Mouse (Mus musculus): ENCODE data around the gene Gm49369.

Gm49369 gene

GRCm38 (mm10) chr7:142394261-142395190 lies 12.1 kb upstream of the Gm49369 start:
- no peak for DNase-seq (ENCODE audit: low read depth, low spot score)

DNA sequence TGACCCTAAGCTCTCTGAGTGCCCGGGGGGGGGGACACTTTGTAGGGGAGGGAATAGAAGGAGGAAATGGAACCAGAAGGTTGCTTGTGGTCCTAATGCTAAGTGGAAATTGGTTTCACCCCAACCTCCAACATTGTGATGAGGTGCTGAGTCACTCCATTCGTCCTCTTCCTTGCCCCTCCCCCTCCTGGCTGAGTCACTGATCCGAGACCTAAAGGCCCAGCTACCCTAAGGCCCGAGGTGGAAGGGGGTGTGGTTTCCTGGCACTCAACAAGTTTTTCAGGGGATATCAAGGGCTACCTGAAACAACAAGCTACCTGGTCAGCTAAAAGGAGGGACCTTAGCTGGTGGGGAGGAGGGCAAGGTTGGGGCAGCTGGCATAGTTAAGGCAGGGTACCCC lies 10.7 kb upstream of the Gm49369 start:
- peak; percentile 40 for DNase-seq (ENCODE audit: low read depth, low spot score)

DNA sequence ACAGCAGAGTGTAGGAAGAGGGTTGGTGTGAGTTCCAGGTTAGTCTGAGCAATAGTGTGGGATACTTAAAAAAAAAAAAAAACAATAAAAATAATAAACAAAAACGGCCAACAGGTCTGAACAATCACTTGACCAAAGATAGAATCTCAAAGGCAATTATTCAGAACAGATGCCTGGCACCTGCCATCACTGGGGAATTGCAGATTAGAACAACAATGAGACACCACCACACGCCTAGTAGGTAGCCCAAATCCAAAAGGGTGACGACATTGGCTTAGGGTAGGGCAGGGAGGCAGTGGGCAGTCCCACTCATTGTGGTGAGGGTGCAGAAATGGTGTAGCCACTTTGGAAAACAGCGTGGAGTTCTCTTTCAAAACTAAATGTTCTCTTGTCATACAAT lies 9.1 kb upstream of the Gm49369 start:
- DNase-seq (ENCODE audit: low read depth, low spot score): no peak

DNA sequence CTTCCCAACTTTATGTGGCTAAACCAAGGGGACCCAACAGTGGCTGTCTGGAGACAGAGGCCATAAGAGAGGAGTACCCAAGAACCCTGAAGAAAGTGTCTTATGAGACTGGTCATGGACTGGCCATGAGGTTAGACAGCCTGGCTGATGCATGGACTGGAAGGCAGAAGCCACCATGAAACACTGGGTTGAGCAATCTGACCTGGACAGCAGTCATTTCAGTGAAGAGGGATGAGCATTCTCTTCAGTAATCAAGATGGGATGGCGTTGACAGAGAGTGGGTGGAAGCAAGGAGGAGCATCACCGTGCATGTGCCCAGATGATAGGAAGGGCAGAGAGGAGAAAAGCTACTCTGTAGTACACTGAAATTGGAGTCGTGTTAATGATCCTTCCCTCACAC lies 8.6 kb upstream of the Gm49369 start:
- no peak for DNase-seq (ENCODE audit: low read depth, low spot score)

DNA sequence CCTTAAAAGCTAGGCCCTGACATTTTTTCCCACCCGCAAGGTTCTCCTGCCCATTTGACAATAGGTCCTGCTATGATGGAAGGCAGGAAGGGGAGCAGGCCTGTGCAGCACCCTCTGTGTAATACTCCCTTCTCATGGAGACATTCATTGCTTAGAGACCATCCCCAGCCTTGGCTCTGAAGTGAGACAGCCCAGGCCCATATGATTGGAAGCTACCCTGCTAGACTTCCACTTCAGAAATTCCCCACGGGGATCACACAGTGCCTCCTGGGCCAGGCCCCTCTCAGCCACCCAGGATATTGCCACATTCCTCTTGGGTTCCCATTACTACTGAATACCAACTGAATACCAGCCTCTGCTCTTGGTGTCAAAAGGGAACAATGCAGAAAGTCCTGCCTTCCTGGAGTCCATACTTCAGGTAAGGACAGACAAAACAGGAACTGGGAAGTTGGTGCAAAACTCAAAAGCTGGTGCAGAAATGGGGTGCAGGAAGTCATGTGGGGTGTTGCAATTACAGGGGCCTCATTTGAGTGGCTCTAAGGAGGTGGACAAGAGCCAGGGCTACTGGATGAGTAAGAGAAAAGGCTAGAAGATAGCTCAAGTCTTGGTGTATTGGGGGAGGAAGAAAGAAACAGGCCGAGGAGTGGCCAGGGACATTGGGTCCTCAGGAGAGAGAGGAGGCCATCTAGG lies 7.6 kb upstream of the Gm49369 start:
- DNase-seq (ENCODE audit: low read depth, low spot score): peak; percentile 35

DNA sequence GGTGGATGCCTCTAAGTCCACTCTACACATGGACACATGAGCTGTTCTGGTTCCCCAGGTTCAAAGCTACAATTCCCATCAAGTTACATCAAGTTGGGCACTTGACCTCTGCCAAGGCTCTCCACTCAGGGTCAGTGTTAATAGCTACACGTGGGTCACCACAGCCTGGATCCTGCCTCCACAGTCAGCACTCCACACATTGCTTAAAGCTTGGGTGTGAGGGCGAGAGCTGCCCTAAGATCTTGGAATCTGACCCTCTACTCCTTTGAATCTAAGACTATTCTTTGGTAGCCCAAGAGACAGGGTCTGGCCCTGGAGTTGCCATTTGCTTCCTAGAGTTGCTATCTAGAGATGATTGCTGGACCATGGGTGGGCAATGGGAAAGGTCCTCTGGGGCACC lies 6.3 kb upstream of the Gm49369 start:
- DNase-seq (ENCODE audit: low read depth, low spot score): no peak

DNA sequence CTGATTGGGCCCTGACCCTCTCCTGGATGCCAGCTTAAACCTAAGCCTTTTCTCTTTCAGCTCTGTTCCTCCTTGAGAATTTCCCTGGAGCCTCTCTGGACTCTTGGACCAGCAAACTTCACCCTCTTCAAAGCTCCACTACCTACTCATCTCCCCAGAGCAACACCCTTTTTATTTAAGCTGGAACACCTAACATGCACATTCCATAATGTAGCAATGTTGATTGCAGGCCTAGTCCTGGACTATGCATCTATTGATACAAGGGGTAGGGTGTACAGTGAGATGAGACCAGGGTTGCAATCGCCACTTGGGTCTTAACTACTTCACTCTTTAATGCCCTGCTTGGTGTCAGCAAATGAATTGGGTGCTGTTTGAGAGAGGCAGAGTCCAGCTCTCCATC lies 5.7 kb upstream of the Gm49369 start:
- DNase-seq (ENCODE audit: low read depth, low spot score): no peak

- peak; percentile 99 for DNase-seq (ENCODE audit: low read depth, low spot score)
Observed at GRCm38 (mm10) chr7:142387419-142388148, 5.1 kb upstream of the Gm49369 start, which contains the start of gene Ctsd. TSS of gene Ctsd (minus strand) at chr7:142388038.

DNA sequence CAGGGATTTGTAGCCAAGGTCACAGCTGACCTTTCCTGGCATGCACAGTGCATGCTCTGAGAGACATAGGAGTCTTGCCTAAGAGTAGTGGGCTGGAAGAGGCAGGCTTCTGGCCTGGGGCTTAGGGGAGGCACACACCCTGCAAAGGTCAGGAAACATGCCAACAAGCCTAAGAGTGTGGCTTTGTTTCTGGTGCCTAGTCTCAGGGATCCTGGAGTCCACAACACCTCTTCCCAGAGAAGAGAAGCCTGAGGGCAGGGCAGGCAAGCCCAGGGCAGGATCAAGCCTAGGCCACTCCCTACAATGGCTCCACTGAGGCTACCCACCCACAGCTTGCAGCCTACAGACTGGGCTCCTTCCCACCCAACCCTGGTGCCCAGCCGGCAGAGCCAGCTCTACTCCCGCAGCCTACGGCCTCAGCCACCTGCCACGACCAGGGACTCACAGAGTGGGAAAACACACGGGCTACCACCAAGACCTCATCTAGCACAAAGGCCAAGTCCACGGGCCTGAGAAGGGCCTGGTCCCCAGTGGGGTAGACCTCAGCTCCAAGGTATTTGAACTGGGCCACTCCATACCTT lies 4.2 kb upstream of the Gm49369 start:
- no peak for DNase-seq (ENCODE audit: low read depth, low spot score)

- DNase-seq (ENCODE audit: low read depth, low spot score): no peak
Observed at GRCm38 (mm10) chr7:142385742-142386403, 3.4 kb upstream of the Gm49369 start.

GRCm38 (mm10) chr7:142384306-142384705 lies 1.8 kb upstream of the Gm49369 start:
- no peak for DNase-seq (ENCODE audit: low read depth, low spot score)

DNA sequence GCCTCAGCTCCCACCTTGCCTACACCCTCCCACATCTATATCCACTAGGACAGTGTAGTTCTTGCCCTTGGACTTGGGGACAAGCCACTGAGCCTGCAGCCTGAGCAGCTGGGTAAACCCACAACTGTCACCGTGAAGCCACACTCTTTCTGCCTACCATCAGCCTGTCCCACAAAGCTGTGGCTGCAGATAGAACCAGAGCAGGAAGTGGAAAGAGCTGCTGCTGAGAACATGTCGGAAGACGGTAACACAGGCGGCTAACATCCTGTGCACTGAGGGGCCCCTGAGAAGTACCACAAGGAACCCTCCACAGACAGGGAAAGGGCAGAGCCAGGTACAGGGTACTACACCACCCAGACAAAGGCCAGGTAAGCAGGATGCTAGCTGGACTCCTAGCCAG lies 1.3 kb downstream of the Gm49369 start:
- DNase-seq (ENCODE audit: low read depth, low spot score): no peak

DNA sequence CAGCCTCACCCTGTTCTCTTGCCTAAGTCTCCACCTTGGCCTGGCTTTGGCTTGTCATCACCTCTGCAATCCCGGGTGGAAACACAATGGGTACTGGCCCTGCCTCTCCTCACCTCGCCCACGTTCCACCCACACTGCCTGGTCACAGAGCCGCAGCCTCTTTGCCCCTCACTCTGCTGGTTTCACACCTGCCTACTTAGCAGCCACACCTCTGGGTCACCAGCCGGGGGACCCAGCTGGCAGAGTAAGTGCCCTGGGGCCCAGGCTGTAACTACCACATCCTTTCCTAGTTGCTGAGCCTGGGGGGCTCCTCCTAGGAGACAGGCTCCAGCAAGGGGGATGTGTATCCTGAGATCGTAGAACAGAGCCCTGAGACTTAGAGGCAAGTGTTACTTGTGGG lies 3.3 kb downstream of the Gm49369 start:
- no peak for DNase-seq (ENCODE audit: low read depth, low spot score)

DNA sequence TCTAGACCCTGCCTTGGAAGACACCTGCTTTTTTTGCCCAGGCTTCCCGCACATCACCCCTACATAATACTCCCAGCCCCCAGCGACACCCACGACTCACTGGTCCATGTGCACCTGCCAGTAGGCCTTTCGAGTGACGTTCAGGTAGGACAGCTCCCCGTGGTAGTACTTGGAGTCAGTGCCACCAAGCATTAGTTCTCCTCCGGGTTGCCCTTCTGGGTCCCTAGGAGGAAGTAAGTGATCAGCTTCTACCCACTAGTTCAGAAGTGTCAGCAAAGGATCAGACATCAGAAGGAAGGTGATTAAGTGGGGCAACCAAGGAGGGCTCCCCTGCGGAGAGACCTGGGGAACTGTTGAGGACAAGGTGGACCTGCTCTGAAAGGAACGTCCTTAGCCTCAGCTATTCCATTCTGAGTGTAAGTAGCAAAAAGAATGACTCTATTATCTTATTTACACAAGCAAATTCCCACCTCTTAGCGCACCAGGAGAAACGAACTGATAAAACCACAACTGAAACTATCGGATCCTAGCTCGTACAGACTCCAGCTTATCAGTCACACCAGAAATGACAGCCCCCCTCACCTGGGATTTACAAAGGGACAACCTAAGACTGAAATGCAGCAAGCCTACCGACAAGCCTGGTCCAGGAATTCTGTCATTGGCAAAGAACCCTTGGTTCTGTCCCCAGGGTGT lies 5.1 kb downstream of the Gm49369 start:
- DNase-seq (ENCODE audit: low read depth, low spot score): no peak

GRCm38 (mm10) chr7:142376096-142376495 lies 6.4 kb downstream of the Gm49369 start:
- DNase-seq (ENCODE audit: low read depth, low spot score): no peak

- peak; percentile 86 for DNase-seq (ENCODE audit: low read depth, low spot score)
Observed at GRCm38 (mm10) chr7:142375261-142375724, 7.2 kb downstream of the Gm49369 start.

DNA sequence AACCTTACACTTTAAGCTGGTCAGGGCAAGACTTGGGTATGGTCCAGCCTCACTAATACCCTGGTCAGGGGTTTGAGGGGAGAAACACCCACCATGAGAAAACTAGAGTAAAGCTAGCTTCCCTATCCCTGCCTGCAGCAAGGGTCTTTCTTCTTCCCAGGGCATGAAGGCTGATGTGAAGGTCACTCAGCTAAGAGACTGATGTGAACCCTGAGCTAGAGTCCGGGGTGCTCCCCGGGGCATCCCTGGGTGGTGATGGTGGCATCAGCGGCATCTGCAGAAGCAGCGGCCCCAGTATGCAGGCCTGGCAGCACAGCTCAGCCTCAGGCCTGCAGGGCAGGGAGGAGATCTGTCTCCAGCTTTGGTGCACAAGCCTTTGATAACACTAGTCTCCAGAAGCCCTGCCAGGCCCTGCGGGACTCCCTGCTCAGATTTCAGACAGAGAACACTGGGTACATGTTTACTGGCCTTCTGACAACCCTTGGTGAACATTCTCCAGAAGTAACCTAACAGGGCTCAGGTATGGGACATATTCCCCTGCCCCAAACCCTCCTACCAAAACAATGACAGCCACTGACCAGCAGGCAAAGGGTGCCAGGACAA lies 8.0 kb downstream of the Gm49369 start:
- DNase-seq (ENCODE audit: low read depth, low spot score): peak; percentile 27

- DNase-seq (ENCODE audit: low read depth, low spot score): peak; percentile 31
Observed at GRCm38 (mm10) chr7:142373641-142374412, 8.6 kb downstream of the Gm49369 start, which contains the start of gene Ifitm10. TSS of gene Ifitm10 (minus strand) at chr7:142373753.

GRCm38 (mm10) chr7:142373039-142373438 lies 9.4 kb downstream of the Gm49369 start:
- DNase-seq (ENCODE audit: low read depth, low spot score): no peak

Data from brain, adult 2 months (tissue).